Mouse (Mus musculus) C2C12 (cell line): ENCODE measurements at regions not wholly inside any gene's neighbourhood (a gene's known extent, or its start where the extent isn't known, plus 50 kb on each side); places are given as distances from the start of the nearest gene placed in this dataset.

ENCODE experiments used
- CTCF ChIP-seq: IDR thresholded peaks from one replicate; pipeline ENCODE4 v1.5.1; 2011; ENCODE audit not compliant: control insufficient read depth, insufficient read depth, insufficient read length
- FOSL1 ChIP-seq: IDR thresholded peaks from one replicate; pipeline ENCODE4 v1.8.0; 2011; ENCODE audit warnings: mild to moderate bottlenecking, low read length; ENCODE audit not compliant: poor library complexity, insufficient read depth, severe bottlenecking
- MAX ChIP-seq: IDR thresholded peaks from one replicate; pipeline ENCODE4 v1.6.1; 2011; ENCODE audit warnings: mild to moderate bottlenecking, control low read depth
- USF1 ChIP-seq: IDR thresholded peaks from one replicate; pipeline ENCODE4 v1.6.1; 2011; ENCODE audit warnings: low read depth, mild to moderate bottlenecking, control low read depth, moderate library complexity

GRCm38 (mm10) chr2:12729251-12729650 lies 194.6 kb upstream of the Pter start:
- TF ChIP-seq CTCF = no peak
- TF ChIP-seq FOSL1 = no peak
- TF ChIP-seq USF1 = no peak
- TF ChIP-seq MAX = no peak
